11 mouse cellular contexts compared by ENCODE assay signal in the genomic region with DNA sequence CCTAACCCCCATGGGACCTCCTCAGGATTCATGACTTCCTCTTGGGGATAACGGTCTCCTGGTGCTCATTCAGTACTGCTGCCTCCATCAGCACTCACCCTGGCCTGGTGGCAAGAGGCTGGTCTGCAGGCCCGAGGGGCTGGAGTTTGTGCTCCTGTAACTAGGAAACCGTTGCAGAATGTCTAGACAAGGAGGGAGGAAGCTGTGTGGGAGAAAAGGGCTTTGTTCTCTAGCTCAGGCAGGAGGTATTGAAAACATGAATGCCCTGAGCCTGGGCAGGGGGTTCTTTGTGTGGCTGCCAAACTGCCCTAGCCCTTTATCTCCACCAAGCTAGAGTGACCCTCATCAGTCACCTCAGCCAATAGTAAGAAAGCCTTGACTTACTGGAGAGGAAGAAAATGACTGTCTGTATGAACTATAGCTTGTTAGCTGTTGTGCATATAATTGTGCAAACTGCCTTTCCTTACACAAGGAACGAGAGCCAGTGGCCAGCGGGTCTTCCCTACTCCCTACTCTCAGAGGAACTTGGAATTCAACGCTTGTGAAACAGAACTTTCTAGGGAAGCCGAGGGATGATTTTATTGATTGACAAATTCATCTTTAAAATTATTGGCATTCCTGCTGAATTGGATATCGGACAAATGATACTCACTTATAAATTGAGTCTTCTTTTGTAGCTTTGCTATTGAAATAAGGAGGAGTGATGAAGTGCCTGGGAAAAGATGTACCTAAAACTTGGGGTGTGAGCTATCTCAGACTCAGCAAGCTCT. TPM values are rescaled to one million over a fixed set of nuclear protein-coding genes. Genes with fewer than 3 reads are reported as not detected.
DNase-seq lines count a peak whose midpoint lies in the region; ATAC-seq lines count a peak whose summit lies in the region.
"Had no signal": no experiment of that assay in that cellular context is flagged by ENCODE, and none has a peak within 500 bp of the region (broad histone marks: within the 10 kb centered on the region; RNA-seq: fewer than 3 reads in every experiment).

No protein-coding gene starts in this region.

- H3K4me2 ChIP-seq in kidney, embryonic 15.5 days: no peak overlapping the region
- no peak overlapping the region for H3K4me2 ChIP-seq in hindbrain, embryonic 12.5 days (replicated peaks)
- H3K4me2 ChIP-seq: liver, embryonic 13.5 days had no signal

- intact Hi-C loops in gastrocnemius, postnatal 14 days (cut with DNase I; ENCODE audit: low total_unique reads): no loop called here

- DNase-seq in kidney, postnatal 10 days: no peak
- peak; percentile 69 for DNase-seq in embryonic facial prominence, embryonic 10.5 days (ENCODE audit: low spot score)
- DNase-seq in neural tube, embryonic 10.5 days (ENCODE audit: extremely low spot score, low spot score): peak; percentile 64
- no peak for DNase-seq in urinary bladder, postnatal 4 days (ENCODE audit: low spot score in 2 of 2)
- DNase-seq in gastrocnemius, postnatal 14 days: no peak
- no peak for DNase-seq in urinary bladder, postnatal 25 days (ENCODE audit: low spot score)
- DNase-seq: adrenal gland, postnatal 14 days; kidney, adult 11 months; liver, embryonic 13.5 days had no signal

- H3K27me3 ChIP-seq in kidney, embryonic 15.5 days: no peaks in the 10 kb centered on the region
- H3K27me3 ChIP-seq in embryonic facial prominence, embryonic 10.5 days (replicated peaks; ENCODE audit: low read depth, poor library complexity, severe bottlenecking): no peaks in the 10 kb centered on the region
- no peaks in the 10 kb centered on the region for H3K27me3 ChIP-seq in hindbrain, embryonic 12.5 days
- H3K27me3 ChIP-seq: liver, embryonic 13.5 days had no signal

- H3K4me3 ChIP-seq in kidney, embryonic 15.5 days (replicated peaks): no peak overlapping the region
- H3K4me3 ChIP-seq in embryonic facial prominence, embryonic 10.5 days: no peak overlapping the region
- H3K4me3 ChIP-seq in hindbrain, embryonic 12.5 days: no peak overlapping the region
- H3K4me3 ChIP-seq: liver, embryonic 13.5 days had no signal

- peaks cover 16% of the 10 kb centered on the region; the same call in 1 of the 2 replicates for H3K4me1 ChIP-seq in kidney, embryonic 15.5 days
- peaks cover 21% of the 10 kb centered on the region for H3K4me1 ChIP-seq in embryonic facial prominence, embryonic 10.5 days
- peaks cover 65% of the 10 kb centered on the region for H3K4me1 ChIP-seq in hindbrain, embryonic 12.5 days
- H3K4me1 ChIP-seq: liver, embryonic 13.5 days had no signal

- WGBS in kidney, embryonic 15.5 days: 52% methylated on average over 8 of the region's 8 CpGs
- 36% methylated on average over 8 of the region's 8 CpGs for WGBS in embryonic facial prominence, embryonic 10.5 days
- WGBS in hindbrain, embryonic 12.5 days: 15% methylated on average over 8 of the region's 8 CpGs

- peak; percentile 42; the same call in 1 of the 2 replicates for ATAC-seq in kidney, embryonic 15.5 days (replicated peaks; ENCODE audit: low FRiP score)
- ATAC-seq in hindbrain, embryonic 12.5 days (ENCODE audit: low FRiP score): peak; percentile 83

- peak overlapping the region; percentile 28; the same call in 1 of the 2 replicates for H3K27ac ChIP-seq in kidney, embryonic 15.5 days
- peak overlapping the region; percentile 68 for H3K27ac ChIP-seq in embryonic facial prominence, embryonic 10.5 days (replicated peaks)
- H3K27ac ChIP-seq in hindbrain, embryonic 12.5 days: peak overlapping the region; percentile 74
- H3K27ac ChIP-seq: liver, embryonic 13.5 days had no signal

- no peaks in the 10 kb centered on the region for H3K9me3 ChIP-seq in kidney, embryonic 15.5 days (replicated peaks)
- no peaks in the 10 kb centered on the region for H3K9me3 ChIP-seq in embryonic facial prominence, embryonic 10.5 days
- H3K9me3 ChIP-seq in hindbrain, embryonic 12.5 days (replicated peaks): no peaks in the 10 kb centered on the region
- H3K9me3 ChIP-seq: liver, embryonic 13.5 days had no signal

- H3K36me3 ChIP-seq in kidney, embryonic 15.5 days: no peaks in the 10 kb centered on the region
- no peaks in the 10 kb centered on the region for H3K36me3 ChIP-seq in embryonic facial prominence, embryonic 10.5 days (replicated peaks)
- no peaks in the 10 kb centered on the region for H3K36me3 ChIP-seq in hindbrain, embryonic 12.5 days
- H3K36me3 ChIP-seq: liver, embryonic 13.5 days had no signal

- no peak overlapping the region for H3K9ac ChIP-seq in kidney, embryonic 15.5 days
- no peak overlapping the region for H3K9ac ChIP-seq in hindbrain, embryonic 12.5 days
- H3K9ac ChIP-seq: liver, embryonic 13.5 days had no signal

RNA-seq across cellular contexts. Expression of a gene that starts 11.8 kb away (rescaled TPM):
- polyA plus RNA-seq in kidney, embryonic 15.5 days (2015; fragmentation: Nextera tagmentation; extraction: Ambion mirVana): 6.2 and 8.6 TPM in 2 replicates
- polyA plus RNA-seq in embryonic facial prominence, embryonic 10.5 days (2016; fragmentation: Nextera tagmentation; extraction: Ambion mirVana): 20.0 and 24.0 TPM in 2 replicates
- polyA plus RNA-seq in hindbrain, embryonic 12.5 days (2016; fragmentation: Nextera tagmentation; extraction: Ambion mirVana): 79.3 and 89.4 TPM in 2 replicates
- total RNA-seq in gastrocnemius, postnatal 14 days (2021): 1 to 10 TPM; 5.8 to 9.7 TPM

RNA-seq across cellular contexts. Expression of a gene that starts 40.4 kb away (rescaled TPM):
- 8.9 and 9.8 TPM in 2 replicates for polyA plus RNA-seq in kidney, embryonic 15.5 days (2015; fragmentation: Nextera tagmentation; extraction: Ambion mirVana)
- polyA plus RNA-seq in embryonic facial prominence, embryonic 10.5 days (2016; fragmentation: Nextera tagmentation; extraction: Ambion mirVana): 17.6 and 18.2 TPM in 2 replicates
- polyA plus RNA-seq in hindbrain, embryonic 12.5 days (2016; fragmentation: Nextera tagmentation; extraction: Ambion mirVana): 17.7 and 19.4 TPM in 2 replicates
- total RNA-seq in gastrocnemius, postnatal 14 days (2021): 1 to 10 TPM; 4.7 to 6.2 TPM

RNA-seq across cellular contexts. Expression of a gene that starts 42.6 kb away (rescaled TPM):
- 28.5 and 29.1 TPM in 2 replicates for polyA plus RNA-seq in kidney, embryonic 15.5 days (2015; fragmentation: Nextera tagmentation; extraction: Ambion mirVana)
- 11.1 and 11.2 TPM in 2 replicates for polyA plus RNA-seq in embryonic facial prominence, embryonic 10.5 days (2016; fragmentation: Nextera tagmentation; extraction: Ambion mirVana)
- polyA plus RNA-seq in hindbrain, embryonic 12.5 days (2016; fragmentation: Nextera tagmentation; extraction: Ambion mirVana): 21.0 and 26.4 TPM in 2 replicates
- 10 to 100 TPM; 14.4 to 14.7 TPM for total RNA-seq in gastrocnemius, postnatal 14 days (2021)

Comparison
In these comparisons a context has a peak if more than half of its experiments do, and no peak if none do; other contexts are left out.
1. DNase-seq: peak in embryonic facial prominence, embryonic 10.5 days (single experiment) and neural tube, embryonic 10.5 days (single experiment); none in kidney, postnatal 10 days (single experiment), urinary bladder, postnatal 4 days (0 of 2), gastrocnemius, postnatal 14 days (single experiment) and urinary bladder, postnatal 25 days (single experiment).
2. Peak in every context shown above with its lines, with median percentiles within 50 percentile points of each other: H3K27ac ChIP-seq.